Mouse (Mus musculus): ENCODE data around the gene Ppm1e.

The Ppm1e gene

DNA sequence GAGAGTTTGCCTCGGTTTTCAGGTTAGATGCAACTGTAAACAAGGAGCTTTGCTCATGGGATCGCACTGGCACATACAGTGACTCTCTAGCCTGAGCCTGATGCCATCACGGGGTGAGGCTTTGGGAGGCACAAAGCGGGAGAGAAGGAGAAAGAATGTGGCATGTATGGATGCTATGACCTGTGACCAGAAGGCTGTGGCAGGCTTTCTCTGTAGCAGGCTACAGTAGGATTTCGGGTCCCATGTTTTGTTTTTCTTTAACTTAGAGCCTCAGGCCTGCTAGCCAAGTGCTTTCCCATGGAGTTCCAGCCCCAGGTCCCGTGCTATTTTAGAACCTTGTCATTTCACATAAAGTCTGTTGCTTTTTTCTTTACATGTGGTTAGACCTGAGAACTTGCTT is 108.7 kb downstream of the Ppm1e start:
- DNase-seq (ENCODE audit: low spot score in 2 of 2): no peak

DNA sequence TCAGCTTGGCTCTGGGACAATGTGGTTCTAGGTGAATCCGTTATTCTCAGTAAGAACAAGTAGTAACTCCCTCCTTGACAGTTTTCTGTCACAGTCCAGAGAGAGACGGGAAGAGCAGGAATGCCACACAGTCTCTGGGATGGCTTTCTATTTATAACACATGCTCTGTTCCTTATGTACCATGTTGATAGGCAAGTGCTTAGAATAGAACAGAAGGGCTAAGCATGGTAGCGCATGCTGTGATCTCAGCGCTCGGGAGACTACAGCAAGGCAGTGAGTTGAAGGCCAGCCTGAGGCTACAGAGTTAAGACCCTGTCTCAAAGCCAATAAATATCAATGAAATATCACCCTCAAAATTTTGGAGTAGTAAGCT is 111.3 kb downstream of the Ppm1e start:
- DNase-seq (ENCODE audit: low spot score in 2 of 2): no peak

DNA sequence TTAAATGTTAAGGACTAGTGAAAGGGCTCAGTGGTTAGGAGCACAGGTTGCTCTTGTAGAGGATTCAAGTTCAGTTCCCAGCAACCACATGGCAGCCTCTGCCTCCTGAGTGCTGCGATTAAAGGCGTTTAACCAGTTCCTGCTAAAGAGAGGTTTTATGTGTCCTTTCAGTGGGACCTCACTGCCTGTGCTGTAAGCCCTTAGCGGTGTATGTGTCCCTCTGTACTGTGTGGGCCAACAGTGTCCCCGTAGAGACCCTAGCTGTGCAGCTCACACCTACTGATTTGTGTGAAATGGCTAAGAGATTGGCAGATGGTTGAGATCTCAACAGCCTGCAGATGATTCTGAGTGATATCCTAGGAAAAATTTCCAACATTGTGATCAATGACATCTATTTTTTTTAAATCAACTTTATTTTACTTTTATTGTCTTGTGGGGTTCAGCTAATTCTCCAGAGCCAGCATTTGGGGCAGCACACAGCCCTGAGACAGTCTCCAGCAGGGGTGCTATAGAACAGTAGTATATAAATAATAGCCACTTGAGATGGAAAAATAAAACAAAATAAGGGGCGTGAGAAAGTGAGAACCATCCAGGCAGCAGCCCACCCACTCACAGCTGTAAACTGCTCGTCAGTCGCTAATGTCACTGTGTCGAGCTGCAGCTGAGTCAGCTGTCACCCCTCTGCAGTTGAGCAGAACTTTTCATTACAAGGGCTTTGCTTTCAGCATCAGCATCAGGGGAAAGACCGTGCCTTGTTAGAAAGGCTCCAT is 111.9 kb downstream of the Ppm1e start:
- no peak for DNase-seq (ENCODE audit: low spot score in 2 of 2)

DNA sequence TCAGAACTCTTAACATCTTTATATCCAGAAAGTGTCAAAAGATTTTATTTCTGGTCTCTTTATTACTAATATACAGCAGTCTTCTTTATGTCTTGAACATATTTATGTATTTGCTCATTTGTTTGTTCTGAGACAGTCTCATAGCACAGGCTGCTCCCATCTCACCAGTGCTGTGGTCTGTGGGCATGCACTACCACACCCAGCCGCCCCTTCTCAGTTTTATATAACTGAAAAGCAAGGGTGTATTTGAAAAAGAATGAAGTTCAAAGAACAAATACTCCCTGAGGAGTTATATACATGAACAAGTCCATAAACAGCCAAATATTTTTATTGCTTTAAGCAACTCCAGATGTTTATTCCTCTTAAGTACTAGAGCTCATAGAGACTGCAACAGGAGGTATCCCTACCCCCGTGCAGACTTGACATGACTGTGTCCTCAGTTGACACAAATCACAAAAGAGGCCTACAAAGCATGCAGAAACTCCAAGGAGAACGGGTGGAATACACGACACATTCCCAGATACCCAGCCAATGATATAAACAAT is 112.6 kb downstream of the Ppm1e start:
- DNase-seq (ENCODE audit: low spot score in 2 of 2): no peak

DNA sequence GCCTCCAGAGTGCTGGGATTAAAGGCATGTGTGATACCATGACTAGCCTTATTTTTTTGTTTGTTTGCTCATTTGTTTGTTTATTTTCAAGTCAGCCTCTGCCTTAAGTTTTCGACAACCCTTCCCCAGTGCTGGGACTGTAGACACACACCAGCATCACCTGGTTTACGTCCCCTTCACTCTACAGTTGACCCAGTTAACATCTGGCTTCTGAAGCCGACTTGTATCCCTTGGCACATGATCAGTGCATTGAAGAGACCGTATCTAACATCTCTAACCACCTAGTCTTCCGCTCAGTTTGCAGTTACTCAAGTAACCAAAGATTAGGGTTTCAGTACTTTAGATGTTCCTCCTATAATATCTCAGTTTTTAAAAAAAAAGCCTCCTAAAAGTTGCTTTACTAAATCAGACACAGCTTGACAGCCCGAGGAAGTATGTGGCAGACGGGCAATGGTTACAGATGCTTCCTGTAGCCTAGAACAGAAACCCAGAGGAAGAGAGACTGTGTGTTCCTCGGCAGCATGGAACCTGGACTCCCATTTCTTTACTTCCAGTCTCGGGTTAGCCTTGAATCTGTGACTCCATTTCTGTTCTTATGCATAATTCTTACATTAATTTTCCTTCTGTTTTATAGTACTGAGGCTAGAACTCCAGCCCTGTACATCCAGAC is 113.5 kb downstream of the Ppm1e start:
- DNase-seq (ENCODE audit: low spot score in 2 of 2): no peak

DNA sequence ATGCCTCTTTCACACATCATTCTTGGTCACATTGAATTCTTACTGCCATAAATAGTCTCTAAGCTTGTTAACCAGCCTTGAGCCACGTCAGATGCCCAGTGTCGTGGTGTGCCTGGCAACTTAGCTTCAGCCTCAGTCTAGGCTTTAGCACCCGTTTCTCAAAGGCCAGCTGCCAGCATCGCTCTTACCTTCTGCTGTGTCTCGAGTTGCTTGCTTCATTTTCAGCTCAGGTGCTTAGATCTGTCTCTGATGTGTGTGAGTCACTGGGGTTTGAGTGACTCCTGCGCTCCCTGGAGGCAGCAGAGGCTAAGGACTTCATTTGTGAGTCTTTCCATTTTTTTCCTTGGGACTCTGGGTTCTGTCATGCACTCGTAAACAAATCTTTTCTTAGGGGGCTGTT is 117.6 kb downstream of the Ppm1e start:
- DNase-seq (ENCODE audit: low spot score in 2 of 2): no peak

DNA sequence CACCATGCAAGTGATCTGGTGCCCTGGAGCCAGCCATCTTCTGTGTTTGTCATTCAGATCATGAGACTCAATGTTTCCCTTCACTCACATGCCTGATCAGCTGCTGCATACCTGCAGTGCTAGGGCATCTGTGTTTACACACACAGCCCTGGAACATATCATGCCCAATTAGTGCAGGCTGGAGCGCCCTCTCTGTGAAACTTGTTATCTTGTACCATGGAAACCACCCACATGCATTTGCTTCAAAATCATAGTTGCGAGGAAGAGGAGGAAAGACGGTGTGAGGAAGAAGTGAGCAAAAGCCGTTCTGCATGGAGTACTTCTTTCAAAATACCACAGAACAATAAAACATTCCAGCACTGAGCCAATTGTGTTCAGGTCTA is 118.0 kb downstream of the Ppm1e start:
- DNase-seq (ENCODE audit: low spot score in 2 of 2): no peak

DNA sequence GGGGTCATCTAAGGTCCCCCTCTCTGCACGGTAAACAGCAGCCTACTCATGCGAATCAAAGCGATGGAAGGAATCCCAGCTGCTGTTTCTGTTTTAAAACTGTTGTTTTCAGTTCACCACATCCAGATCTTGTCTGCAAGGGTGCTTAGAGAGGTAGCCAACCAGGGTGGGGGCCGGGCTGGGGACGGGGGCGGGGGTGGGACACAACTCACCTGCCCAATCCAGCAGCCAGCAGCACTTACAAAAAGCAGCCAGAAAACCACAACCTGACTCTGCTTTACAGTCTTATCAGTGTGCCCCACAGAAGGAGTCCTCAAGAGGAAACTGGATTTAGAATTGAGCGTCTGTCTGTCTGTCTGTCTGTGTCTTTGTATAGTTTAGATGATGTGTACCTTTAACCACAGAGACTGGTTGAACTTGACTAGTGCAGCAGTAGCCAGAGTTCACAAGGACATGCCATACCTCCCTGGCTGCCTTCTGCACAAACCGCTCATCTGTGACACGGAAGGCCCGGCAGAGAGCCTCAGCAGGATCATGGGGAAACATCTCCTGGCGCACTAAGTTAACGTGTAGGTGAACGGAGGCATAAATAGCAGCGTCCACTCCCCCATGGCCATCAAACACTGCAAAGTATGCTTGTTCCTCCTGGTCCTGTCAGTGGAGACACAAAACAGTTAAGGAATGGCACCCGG is 118.5 kb downstream of the Ppm1e start:
- no peak for DNase-seq (ENCODE audit: low spot score in 2 of 2)

DNA sequence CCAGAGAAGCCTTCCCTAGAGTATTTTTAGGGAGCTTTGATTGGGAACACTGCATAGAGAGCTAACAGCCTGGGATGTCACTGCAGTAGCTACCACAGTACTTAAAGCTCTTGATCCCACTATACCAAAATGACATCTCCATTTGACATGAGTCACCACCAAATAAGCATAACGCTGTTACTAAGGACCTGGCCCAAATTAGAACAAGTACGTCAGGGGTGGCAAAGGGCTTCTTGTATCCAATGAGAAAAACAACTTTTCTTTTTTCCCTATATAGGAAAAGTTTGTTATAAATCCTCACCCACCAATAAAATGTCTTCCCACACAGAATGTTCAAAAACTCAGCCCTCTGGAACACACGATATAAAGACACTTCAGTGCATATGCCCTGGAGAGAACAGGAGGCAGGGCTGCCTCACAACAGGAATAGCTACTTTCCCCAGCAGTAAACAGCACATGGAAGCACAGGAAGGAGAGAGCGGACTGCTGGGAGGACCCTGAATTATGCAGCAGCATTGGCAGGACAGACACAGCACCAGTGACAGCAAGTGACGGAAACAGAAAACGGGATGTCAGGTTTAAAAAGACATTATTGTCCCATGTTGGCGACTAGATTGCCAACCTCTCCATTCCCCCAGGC is 119.8 kb downstream of the Ppm1e start:
- no peak for DNase-seq (ENCODE audit: low spot score in 2 of 2)

DNA sequence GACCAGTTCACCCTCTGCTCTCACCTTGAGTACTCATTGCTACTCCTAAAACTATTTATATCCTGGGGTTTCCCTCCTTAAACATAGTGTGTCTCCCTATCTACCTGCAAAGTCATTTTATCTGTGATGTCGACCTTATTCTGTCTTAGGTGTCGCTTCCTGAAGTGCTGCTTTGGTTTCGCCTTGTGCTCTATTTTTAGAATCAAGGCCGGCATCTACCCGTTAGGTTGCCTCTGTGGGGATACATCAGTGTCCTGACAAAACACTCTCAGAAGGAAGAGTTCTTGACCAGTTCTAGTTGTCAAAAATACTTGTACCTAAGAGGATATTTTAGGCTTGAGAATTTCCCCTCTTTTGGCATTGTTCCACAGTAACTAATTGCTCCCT is 123.3 kb downstream of the Ppm1e start:
- DNase-seq (ENCODE audit: low spot score in 2 of 2): no peak

DNA sequence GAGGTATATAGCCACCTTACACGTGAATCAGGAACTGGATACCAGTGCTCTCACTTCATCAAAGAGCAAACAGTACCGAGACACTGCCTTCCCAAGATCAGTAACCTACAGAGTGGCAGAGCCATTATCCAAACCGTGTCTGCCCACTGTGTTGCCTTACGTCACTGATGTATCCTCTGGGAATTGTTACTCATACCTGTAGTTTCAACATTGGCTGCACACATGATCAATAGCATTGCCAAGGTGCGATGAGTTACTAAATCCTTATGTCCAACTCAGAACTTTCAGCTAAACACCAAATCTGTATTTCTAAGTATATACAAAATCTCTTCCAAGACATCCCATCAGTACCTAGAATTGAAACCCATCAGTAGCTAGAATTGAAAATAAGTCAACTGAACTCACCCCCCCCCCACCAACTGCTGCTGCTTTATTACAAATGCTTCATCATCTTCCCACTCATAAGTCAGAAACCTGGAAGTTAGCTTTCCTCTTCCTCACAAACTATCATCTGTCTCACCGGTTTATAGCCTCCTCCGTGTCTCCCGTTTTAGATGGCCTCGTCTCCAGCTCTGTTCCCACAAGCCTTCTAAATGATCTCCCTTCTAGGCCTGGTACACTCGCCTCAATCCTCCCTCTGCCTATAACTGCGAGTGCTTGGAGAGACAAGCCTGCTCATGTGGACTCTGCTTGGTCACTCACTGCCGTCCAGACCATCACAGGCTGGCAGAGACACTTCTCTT is 123.9 kb downstream of the Ppm1e start:
- no peak for DNase-seq (ENCODE audit: low spot score in 2 of 2)

DNA sequence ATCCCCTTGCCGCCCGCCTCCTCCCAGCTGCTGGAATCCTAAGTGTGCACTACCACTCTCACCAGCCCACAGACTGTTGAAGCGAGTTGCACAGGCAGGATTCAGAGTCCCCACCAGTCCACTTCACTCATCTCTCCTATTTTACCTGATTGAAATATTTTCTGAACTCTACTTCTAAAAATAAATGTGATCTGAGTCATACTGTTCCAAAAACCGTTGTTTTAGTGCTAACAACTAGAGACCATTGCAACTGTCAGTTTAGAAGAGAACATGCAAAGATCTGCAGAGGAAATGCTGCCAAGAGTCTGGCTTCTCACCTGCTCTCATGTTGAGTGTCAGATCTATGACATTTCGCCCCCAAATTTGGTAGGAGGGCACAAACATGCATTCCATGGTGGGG is 125.4 kb downstream of the Ppm1e start:
- no peak for DNase-seq (ENCODE audit: low spot score in 2 of 2)

DNA sequence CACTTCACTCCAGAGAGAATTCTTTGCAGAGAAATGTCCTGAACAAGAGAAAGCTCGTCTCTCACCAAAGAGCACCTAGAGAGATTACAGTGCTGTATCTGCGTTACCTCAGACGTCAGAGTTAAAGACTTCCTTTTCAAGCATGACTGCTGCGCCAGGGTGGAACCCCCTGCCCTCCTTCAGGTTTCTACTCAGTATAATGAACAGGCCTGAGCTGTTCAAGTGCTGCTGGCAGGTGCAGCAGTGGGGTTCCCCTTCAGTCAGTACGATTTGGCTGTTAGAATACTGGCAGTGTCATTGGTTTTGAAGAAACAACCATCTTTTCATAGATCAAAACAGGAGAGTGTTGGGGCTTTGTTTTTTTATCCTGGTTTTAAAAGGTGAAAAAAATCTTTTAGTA is 131.8 kb downstream of the Ppm1e start:
- DNase-seq (ENCODE audit: low spot score in 2 of 2): no peak

DNA sequence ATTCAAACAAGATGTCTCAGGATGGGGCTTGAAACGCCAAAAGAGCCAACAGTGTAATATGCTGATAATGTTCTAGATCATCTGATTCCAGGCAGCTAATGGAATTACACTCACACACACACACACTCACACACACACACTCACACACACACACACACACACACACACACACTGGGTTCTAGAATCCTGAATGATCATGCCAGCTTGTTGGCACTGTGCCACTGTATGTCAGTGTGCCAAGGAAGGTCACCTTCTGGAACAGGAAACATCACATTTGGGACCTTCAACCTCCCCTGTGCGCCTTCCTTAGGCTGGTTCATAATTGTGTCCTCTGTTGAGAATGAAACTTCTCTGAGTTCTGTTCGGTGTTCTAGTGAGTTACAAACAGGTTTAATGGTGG is 136.1 kb downstream of the Ppm1e start:
- DNase-seq (ENCODE audit: low spot score in 2 of 2): no peak

DNA sequence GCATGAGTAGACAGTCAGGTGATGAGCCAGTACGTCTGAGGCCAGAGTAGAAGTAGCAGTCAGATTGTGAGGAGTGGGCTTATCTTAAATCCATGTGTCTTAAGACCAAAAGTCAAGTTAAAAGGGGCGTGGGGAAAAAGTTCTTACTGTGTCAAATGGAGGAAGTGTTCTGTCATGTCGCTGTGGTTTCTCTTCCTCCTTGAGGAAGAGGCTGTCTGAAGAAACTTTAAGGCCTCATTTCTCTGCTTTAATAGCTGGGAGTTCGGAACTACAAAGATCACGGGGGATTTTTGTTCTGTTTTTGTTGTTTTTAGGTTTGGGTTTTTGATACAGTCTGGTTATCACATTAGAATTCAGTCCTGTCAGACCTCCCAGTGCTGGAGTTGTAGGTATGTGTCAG is 146.5 kb downstream of the Ppm1e start:
- DNase-seq (ENCODE audit: low spot score in 2 of 2): no peak
